ENCODE assay signal across 7 mouse cellular contexts in genomic region chr5:102069051-102069766, GRCm38 (mm10). TPM values are rescaled to one million over a fixed set of nuclear protein-coding genes. Genes with fewer than 3 reads are reported as not detected.
DNase-seq lines count a peak whose midpoint lies in the region; ATAC-seq and TF ChIP-seq lines count a peak whose summit lies in the region.

No protein-coding gene starts in this region.

- TF ChIP-seq CTCF in hindbrain, postnatal 0 days (IDR thresholded peaks at IDR 0.05; ENCODE audit: low read depth), result no peak

- H3K9me3 ChIP-seq in hindbrain, postnatal 0 days (ENCODE audit: low read length), result no peaks in the 10 kb centered on the region
- no peaks in the 10 kb centered on the region for H3K9me3 ChIP-seq in limb, embryonic 12.5 days
- no peaks in the 10 kb centered on the region for H3K9me3 ChIP-seq in stomach, embryonic 14.5 days (ENCODE audit: control insufficient read depth, low read depth, low read length)

- peak; percentile 72 for DNase-seq in adrenal gland, postnatal 25 days
- peak; percentile 84 to 86 for DNase-seq in cerebellum, postnatal 25 days
- DNase-seq in gastrocnemius, adult 18-20 months (ENCODE audit: low spot score), result peak; percentile 38
- peak; percentile 78 for DNase-seq in hindbrain, postnatal 0 days (ENCODE audit: low spot score)
- peak; percentile 61 for DNase-seq in mesoderm, embryonic 11.5 days (ENCODE audit: low read depth, low spot score)

- peak overlapping the region; percentile 91 for H3K4me3 ChIP-seq in hindbrain, postnatal 0 days (ENCODE audit: low read length)
- H3K4me3 ChIP-seq in limb, embryonic 12.5 days (replicated peaks), result peak overlapping the region; percentile 95
- H3K4me3 ChIP-seq in stomach, embryonic 14.5 days (ENCODE audit: low read depth, low read length), result peak overlapping the region; percentile 85

- under 1% methylated on average over 47 of the region's 92 CpGs for WGBS in hindbrain, postnatal 0 days
- WGBS in limb, embryonic 12.5 days, result 2% methylated on average over 48 of the region's 92 CpGs
- WGBS in stomach, embryonic 14.5 days, result under 1% methylated on average over 73 of the region's 92 CpGs

- H3K27me3 ChIP-seq in hindbrain, postnatal 0 days (ENCODE audit: insufficient read depth, low read length), result no peaks in the 10 kb centered on the region
- no peaks in the 10 kb centered on the region for H3K27me3 ChIP-seq in limb, embryonic 12.5 days
- no peaks in the 10 kb centered on the region for H3K27me3 ChIP-seq in stomach, embryonic 14.5 days (ENCODE audit: control insufficient read depth, insufficient read depth, low read length)

- peak overlapping the region; percentile 99 for H3K9ac ChIP-seq in hindbrain, postnatal 0 days (replicated peaks; ENCODE audit: low read length)
- H3K9ac ChIP-seq in limb, embryonic 12.5 days (replicated peaks), result peak overlapping the region; percentile 99
- H3K9ac ChIP-seq in stomach, embryonic 14.5 days (replicated peaks; ENCODE audit: low read depth, low read length), result peak overlapping the region; percentile 98

- peak overlapping the region; percentile 99 for H3K27ac ChIP-seq in hindbrain, postnatal 0 days
- peak overlapping the region; percentile 98 for H3K27ac ChIP-seq in limb, embryonic 12.5 days
- peak overlapping the region; percentile 95 for H3K27ac ChIP-seq in stomach, embryonic 14.5 days (ENCODE audit: low read length)

- peaks cover 15% of the 10 kb centered on the region for H3K4me1 ChIP-seq in hindbrain, postnatal 0 days (ENCODE audit: insufficient read depth, low read length)
- peaks cover 40% of the 10 kb centered on the region for H3K4me1 ChIP-seq in limb, embryonic 12.5 days (replicated peaks)
- peaks cover 13% of the 10 kb centered on the region; the same call in 1 of the 2 replicates for H3K4me1 ChIP-seq in stomach, embryonic 14.5 days (ENCODE audit: control insufficient read depth, insufficient read depth, low read length)

- peak; percentile 81 for ATAC-seq in hindbrain, postnatal 0 days
- ATAC-seq in limb, embryonic 12.5 days (ENCODE audit: insufficient number of reproducible peaks, insufficient read depth, low FRiP score, low TSS enrichment, low read depth), result peak; percentile 60
- ATAC-seq in stomach, embryonic 14.5 days (ENCODE audit: insufficient number of reproducible peaks, insufficient read depth, low FRiP score, low read depth), result peak; percentile 74

- H3K4me2 ChIP-seq in hindbrain, postnatal 0 days (ENCODE audit: low read depth, low read length), result peak overlapping the region; percentile 72
- peak overlapping the region; percentile 66 for H3K4me2 ChIP-seq in limb, embryonic 12.5 days
- peak overlapping the region; percentile 62 for H3K4me2 ChIP-seq in stomach, embryonic 14.5 days (replicated peaks; ENCODE audit: low read depth, low read length)

- no peaks in the 10 kb centered on the region for H3K36me3 ChIP-seq in hindbrain, postnatal 0 days (ENCODE audit: insufficient read depth, low read length)
- H3K36me3 ChIP-seq in limb, embryonic 12.5 days, result peaks cover 11% of the 10 kb centered on the region; the same call in 1 of the 2 replicates
- no peaks in the 10 kb centered on the region for H3K36me3 ChIP-seq in stomach, embryonic 14.5 days (ENCODE audit: control insufficient read depth, insufficient read depth, low read length)

RNA-seq across cellular contexts. Expression of gene Wdfy3, which starts 0.5 kb away (rescaled TPM):
- 49.6 and 54.3 TPM in 2 replicates for total RNA-seq in adrenal gland, postnatal 25 days (2021)
- total RNA-seq in gastrocnemius, adult 18-20 months (2021), result 10 to 100 TPM; 20.0 to 21.1 TPM
- 83.5 and 88.4 TPM in 2 replicates for total RNA-seq in hindbrain, postnatal 0 days (2014; rRNA removed)
- 15.8 and 16.0 TPM in 2 replicates for polyA plus RNA-seq in hindbrain, postnatal 0 days (2015; fragmentation: Nextera tagmentation; extraction: Ambion mirVana)
- 20.5 and 22.2 TPM in 2 replicates for polyA plus RNA-seq in limb, embryonic 12.5 days (2016; fragmentation: Nextera tagmentation; extraction: Ambion mirVana)
- 22.0 and 23.5 TPM in 2 replicates for polyA plus RNA-seq in stomach, embryonic 14.5 days (2014; fragmentation: Nextera tagmentation; extraction: Ambion mirVana)

Comparison
In these comparisons a context has a peak if more than half of its experiments do, and no peak if none do; other contexts are left out.
1. Peak in every context shown above with its lines: DNase-seq, ATAC-seq, H3K4me3 ChIP-seq and H3K27ac ChIP-seq.